Mouse (Mus musculus) embryonic fibroblast, embryonic 13.5 days (primary cell): ENCODE measurements at regions not wholly inside any gene's neighbourhood (a gene's known extent, or its start where the extent isn't known, plus 50 kb on each side); places are given as distances from the start of the nearest gene placed in this dataset.

Source experiments
- CTCF ChIP-seq: IDR thresholded peaks from 2 replicates; pipeline ENCODE4 v1.5.1; 2011; ENCODE audit warnings: mild to moderate bottlenecking, control low read depth, low read length, moderate library complexity, borderline replicate concordance; ENCODE audit not compliant: insufficient read depth
- POLR2A ChIP-seq: IDR thresholded peaks from 2 replicates; pipeline ENCODE4 v1.6.1; 2011; ENCODE audit warnings: low read depth, mild to moderate bottlenecking, control low read depth, low read length, moderate library complexity

DNA sequence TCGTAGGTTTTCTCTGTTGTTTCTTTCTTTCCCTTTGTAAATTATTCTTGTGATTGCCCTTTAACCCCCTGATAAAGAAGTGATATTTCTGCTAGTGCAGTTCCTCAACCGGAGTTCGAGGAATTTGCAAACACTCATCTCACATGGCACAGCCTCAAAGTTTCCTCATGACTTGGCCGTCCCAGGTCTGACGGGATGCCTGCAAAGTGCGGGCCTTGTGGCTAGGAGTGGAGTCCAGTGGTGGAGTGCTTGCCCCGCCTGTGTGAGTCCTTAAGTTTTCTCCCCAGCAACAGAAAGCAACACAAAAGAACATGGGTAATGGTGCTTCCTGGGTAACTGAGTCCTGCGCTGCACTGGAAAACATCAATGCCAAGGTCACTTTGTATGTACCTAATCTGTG is 280.6 kb upstream of the Klf4 start:
- TF ChIP-seq CTCF (no peak), POLR2A (no peak)
